Mouse (Mus musculus) gastrocnemius, adult 18-20 months (tissue): ENCODE measurements at regions not wholly inside any gene's neighbourhood (a gene's known extent, or its start where the extent isn't known, plus 50 kb on each side); places are given as distances from the start of the nearest gene placed in this dataset.

Experiments used
- DNase-seq: peaks from one replicate; pipeline ENCODE4 v3.0.0; 2021; ENCODE audit warnings: low spot score

- no peak for DNase-seq
Measured at GRCm38 (mm10) chr3:143806940-143807339, 398.1 kb downstream of the Lmo4 start.

- DNase-seq, result no peak
Measured at GRCm38 (mm10) chr3:143797850-143798249, 407.2 kb downstream of the Lmo4 start.

GRCm38 (mm10) chr3:143790905-143791304 is 414.1 kb downstream of the Lmo4 start:
- no peak for DNase-seq

- DNase-seq, result no peak
Measured at GRCm38 (mm10) chr3:143789932-143790570, 415.0 kb downstream of the Lmo4 start.

GRCm38 (mm10) chr3:143786889-143787288 is 418.1 kb downstream of the Lmo4 start:
- DNase-seq, result no peak

- no peak for DNase-seq
Measured at GRCm38 (mm10) chr3:143784353-143784791, 420.6 kb downstream of the Lmo4 start.

GRCm38 (mm10) chr3:143778161-143778560 is 426.9 kb downstream of the Lmo4 start:
- no peak for DNase-seq

- no peak for DNase-seq
Measured at GRCm38 (mm10) chr3:143759337-143759736, 445.7 kb downstream of the Lmo4 start.

GRCm38 (mm10) chr3:143753197-143753596 is 451.8 kb downstream of the Lmo4 start:
- DNase-seq, result no peak

- no peak for DNase-seq
Measured at GRCm38 (mm10) chr3:143752660-143753059, 452.4 kb downstream of the Lmo4 start.

- DNase-seq, result no peak
Measured at GRCm38 (mm10) chr3:143750128-143750527, 454.9 kb downstream of the Lmo4 start.

GRCm38 (mm10) chr3:143743649-143744048 is 461.4 kb downstream of the Lmo4 start:
- no peak for DNase-seq

GRCm38 (mm10) chr3:143742786-143743571 is 462.0 kb downstream of the Lmo4 start:
- peak; percentile 8 for DNase-seq

GRCm38 (mm10) chr3:143738676-143739075 is 466.3 kb downstream of the Lmo4 start:
- DNase-seq, result no peak

GRCm38 (mm10) chr3:143737844-143738243 is 467.2 kb downstream of the Lmo4 start:
- DNase-seq, result no peak

- no peak for DNase-seq
Measured at GRCm38 (mm10) chr3:143736651-143737398, 468.2 kb downstream of the Lmo4 start.

GRCm38 (mm10) chr3:143734791-143735190 is 470.2 kb downstream of the Lmo4 start:
- DNase-seq, result no peak

- DNase-seq, result peak; percentile 2
Measured at GRCm38 (mm10) chr3:143732966-143733725, 471.9 kb downstream of the Lmo4 start.

- no peak for DNase-seq
Measured at GRCm38 (mm10) chr3:143729473-143730076, 475.4 kb downstream of the Lmo4 start.

GRCm38 (mm10) chr3:143722571-143722970 is 482.4 kb downstream of the Lmo4 start:
- no peak for DNase-seq

- DNase-seq, result no peak
Measured at GRCm38 (mm10) chr3:143722082-143722481, 482.9 kb downstream of the Lmo4 start.
